Mouse (Mus musculus): ENCODE measurements around the gene Lingo2. TPM values are rescaled to one million over a fixed set of nuclear protein-coding genes. Genes with fewer than 3 reads are reported as not detected.

Lingo2 gene
- polyA plus RNA-seq, 1 experiment from 2014 or later, result not detected

DNA sequence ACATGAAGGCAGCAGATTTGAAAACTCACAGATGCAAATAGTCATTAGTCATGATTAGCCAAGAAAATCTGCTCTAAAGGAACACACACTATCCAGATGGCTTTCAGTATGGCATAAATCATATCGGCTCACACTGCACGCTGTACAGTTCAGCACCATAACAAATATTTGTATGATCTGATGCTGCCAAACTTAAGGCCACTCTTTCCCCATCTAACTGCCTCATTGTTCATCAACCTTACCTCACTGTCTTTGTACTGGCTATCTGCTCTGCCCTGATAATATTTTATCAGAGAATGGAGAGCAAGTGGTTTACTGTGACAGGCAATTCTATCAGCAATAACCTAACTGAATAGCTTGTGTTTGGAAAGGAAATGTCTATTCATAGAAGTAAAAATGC, 254.7 kb downstream of the Lingo2 start:
- WGBS (ENCODE audit: missing documents), result 88% methylated on average over 2 of the region's 2 CpGs
- no peaks in the 10 kb centered on the region for H3K36me3 ChIP-seq (ENCODE audit: inconsistent target)
- no peak overlapping the region for H3K27ac ChIP-seq
- H3K4me3 ChIP-seq (ENCODE audit: inconsistent target), result no peak overlapping the region
- no peaks in the 10 kb centered on the region for H3K79me2 ChIP-seq (ENCODE audit: inconsistent target)

DNA sequence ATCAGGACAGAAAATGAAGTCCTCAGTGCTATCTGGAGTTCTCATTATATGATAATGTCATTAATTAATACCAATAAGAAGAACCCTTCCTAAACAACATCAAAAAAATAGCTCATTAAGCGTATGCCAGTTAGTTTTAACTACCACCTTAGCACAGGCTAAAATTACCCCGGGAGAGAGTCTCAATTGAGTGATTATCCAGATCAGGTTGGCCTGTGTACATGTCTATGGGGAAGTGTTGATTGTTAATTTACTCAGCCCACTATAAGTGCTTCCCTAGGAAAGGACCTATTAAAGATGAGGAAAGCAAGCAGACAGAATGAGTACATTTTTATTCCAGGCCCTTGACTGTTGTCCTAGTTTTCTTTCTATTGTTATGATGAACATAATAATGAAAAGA, 291.6 kb downstream of the Lingo2 start:
- no peaks in the 10 kb centered on the region for H3K79me2 ChIP-seq (ENCODE audit: inconsistent target)
- no peak overlapping the region for H3K27ac ChIP-seq
- no peak overlapping the region for H3K4me3 ChIP-seq (ENCODE audit: inconsistent target)
- no peaks in the 10 kb centered on the region for H3K36me3 ChIP-seq (ENCODE audit: inconsistent target)
- WGBS (ENCODE audit: missing documents), result 83% methylated on average over 2 of the region's 2 CpGs

DNA sequence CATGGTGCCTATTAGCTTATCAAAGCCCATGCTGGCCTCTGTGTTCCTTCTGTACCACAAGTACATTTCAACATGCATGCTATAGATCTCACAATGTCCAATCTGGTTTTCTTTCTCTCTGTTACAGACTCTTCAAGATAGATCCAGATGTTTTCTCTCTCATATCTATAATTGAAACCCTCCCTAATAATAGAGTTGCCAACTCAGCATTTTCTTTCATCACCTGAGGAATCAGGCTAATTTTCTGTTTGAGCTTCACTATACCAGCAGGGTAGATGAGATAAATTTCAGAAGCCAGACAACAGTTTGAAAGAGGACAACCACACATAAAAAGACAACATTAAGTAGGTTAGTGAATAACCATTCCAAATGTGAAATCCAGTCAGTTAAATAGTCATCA, 303.8 kb downstream of the Lingo2 start:
- no peaks in the 10 kb centered on the region for H3K36me3 ChIP-seq (ENCODE audit: inconsistent target)
- no peaks in the 10 kb centered on the region for H3K79me2 ChIP-seq (ENCODE audit: inconsistent target)
- H3K27ac ChIP-seq, result no peak overlapping the region

DNA sequence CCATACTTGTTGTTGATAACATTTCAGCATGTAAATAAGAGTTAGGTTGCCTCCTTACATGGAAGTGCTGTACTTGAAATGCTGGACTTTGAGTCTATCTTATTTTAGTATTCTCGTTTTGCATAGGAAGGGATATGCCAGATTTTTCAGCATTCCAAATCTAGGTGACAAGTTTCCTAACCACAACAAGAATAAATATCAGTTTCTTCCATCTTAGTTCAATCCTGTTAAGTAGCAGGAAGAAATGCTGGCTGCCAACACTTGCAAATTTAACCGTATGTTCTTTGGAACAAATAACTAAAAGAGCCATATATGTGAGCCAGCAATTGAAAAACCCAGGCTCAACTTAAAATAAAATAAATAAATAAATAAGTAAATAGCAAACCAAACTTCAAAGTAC, 315.9 kb downstream of the Lingo2 start:
- Histone ChIP-seq H3K27ac (no peak overlapping the region), H3K4me3 (ENCODE audit: inconsistent target) (no peak overlapping the region), H3K79me2 (ENCODE audit: inconsistent target) (no peaks in the 10 kb centered on the region), H3K36me3 (ENCODE audit: inconsistent target) (no peaks in the 10 kb centered on the region)
- 87% methylated on average over 2 of the region's 2 CpGs for WGBS (ENCODE audit: missing documents)

More for the DNA sequence above, 303.8 kb downstream of the Lingo2 start:
- H3K4me3 ChIP-seq (ENCODE audit: inconsistent target), result no peak overlapping the region

DNA sequence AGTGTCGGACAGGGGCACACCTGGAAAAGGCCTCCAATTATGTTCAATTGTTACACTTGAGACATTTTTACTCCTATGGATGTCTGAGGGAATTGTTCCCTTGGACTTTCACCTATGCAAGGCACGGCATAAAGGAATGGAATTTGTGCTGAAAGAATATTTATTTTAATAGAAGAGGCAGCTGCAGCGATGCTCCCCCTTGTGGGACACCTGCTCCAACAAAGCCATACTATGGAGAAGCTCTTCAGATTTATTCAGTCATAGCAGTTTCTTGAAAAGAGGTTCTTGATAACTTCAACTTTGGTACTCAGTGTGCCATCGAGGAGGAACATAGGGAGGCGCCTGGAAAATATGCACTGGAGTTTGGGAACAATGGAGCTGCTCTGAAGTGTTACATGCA, 374.7 kb downstream of the Lingo2 start:
- Histone ChIP-seq H3K36me3 (ENCODE audit: inconsistent target) (no peaks in the 10 kb centered on the region), H3K79me2 (ENCODE audit: inconsistent target) (no peaks in the 10 kb centered on the region), H3K4me3 (ENCODE audit: inconsistent target) (no peak overlapping the region), H3K27ac (no peak overlapping the region)
- WGBS (ENCODE audit: missing documents), result 76% methylated on average over 5 of the region's 5 CpGs

DNA sequence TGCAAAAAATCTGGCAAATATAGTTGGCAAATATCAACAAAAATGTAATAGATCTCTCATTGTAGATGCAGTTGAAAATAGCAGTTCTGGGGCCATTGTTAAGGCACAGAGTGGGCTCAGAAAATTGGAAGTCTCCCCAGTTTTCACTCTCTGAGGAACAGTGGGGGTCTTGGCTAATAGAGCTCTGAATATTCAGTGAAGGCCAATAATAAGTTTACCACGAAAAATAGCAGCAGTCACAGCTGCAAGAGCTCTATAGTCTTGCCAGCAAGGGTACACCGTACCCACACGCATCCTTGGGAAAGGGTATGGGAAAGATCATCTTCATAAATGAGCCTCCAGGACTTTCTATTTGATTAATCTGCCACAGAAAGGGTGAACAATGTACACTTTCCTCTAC, 375.3 kb downstream of the Lingo2 start:
- Histone ChIP-seq H3K27ac (no peak overlapping the region), H3K79me2 (ENCODE audit: inconsistent target) (no peaks in the 10 kb centered on the region), H3K36me3 (ENCODE audit: inconsistent target) (no peaks in the 10 kb centered on the region), H3K4me3 (ENCODE audit: inconsistent target) (no peak overlapping the region)
- WGBS (ENCODE audit: missing documents), result 84% methylated on average over 3 of the region's 3 CpGs

DNA sequence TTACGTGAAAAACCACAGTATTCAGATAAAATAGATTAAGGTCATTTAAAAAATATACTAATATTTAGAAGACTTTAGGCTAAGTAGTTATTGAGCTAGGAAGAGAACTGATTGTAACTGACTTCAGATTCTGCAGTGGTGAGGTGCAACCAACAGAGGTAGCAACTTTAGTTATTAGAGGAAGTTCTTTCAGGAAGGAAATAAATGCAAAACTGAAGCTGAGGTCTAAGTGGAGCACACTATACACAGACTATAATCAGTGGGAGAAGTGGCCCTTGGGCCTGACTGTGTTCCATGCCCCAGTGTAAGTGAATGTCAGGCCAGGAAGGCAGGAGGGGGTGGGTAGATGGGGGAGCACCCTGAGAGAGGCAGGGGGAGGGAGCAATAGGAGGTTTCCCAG, 385.0 kb downstream of the Lingo2 start:
- no peaks in the 10 kb centered on the region for H3K79me2 ChIP-seq (ENCODE audit: inconsistent target)
- no peaks in the 10 kb centered on the region for H3K36me3 ChIP-seq (ENCODE audit: inconsistent target)
- WGBS (ENCODE audit: missing documents), result 7% methylated on average over 1 of the region's 1 CpGs
- no peak overlapping the region for H3K27ac ChIP-seq
- H3K4me3 ChIP-seq (ENCODE audit: inconsistent target), result no peak overlapping the region

DNA sequence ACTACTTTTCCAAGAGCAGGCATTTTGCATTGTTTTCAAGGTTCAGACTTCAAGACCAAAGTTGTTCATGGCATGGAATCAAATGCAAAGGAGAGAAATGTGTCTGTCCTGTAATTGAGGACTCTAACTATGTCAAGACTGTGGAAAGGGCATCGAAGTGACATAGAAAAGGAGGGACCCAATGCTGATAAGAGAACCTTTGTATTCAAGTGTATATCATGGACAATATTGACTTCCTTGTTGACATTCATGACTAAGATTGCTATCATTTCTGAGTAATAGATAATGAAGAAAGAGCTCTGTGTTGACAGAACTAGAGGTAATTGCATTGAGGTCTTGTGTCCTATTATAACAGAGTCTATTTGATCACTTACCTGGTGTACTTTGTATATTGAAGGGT, 390.6 kb downstream of the Lingo2 start:
- Histone ChIP-seq H3K79me2 (ENCODE audit: inconsistent target) (no peaks in the 10 kb centered on the region), H3K36me3 (ENCODE audit: inconsistent target) (no peaks in the 10 kb centered on the region), H3K27ac (no peak overlapping the region), H3K4me3 (ENCODE audit: inconsistent target) (no peak overlapping the region)
- WGBS (ENCODE audit: missing documents), result 60% methylated on average over 1 of the region's 1 CpGs

DNA sequence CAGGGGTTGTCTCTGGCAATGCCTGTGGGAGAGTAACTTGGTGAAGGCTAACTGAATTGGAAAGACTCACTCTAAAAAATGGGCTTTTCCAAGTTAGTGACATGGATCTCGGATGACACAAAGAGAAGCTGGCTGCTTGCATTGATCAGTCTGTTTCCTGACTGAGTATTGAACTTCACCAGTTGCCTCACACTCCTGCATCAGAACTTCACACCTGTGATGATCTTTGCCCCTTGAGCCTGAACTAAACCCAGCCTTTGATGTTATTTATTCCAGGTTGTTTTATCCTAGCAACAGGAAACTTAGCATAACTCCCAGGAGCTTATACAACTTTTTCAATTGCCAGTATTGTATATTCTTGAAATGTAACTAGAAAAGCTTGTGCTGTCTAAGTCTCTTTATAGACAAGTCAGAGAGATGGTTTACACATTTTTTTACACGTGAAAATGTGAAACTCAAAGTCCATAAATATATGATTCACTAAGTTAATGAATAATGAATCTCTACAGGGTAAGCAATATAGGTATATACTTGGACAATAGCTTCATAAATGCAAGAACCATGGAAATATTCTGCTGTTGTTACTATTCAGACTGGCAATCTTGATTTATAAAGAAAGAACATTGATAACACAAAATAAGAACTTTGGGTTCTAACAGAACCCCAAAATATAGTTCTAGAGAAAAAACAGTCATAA, 410.7 kb downstream of the Lingo2 start:
- H3K36me3 ChIP-seq (ENCODE audit: inconsistent target), result no peaks in the 10 kb centered on the region
- WGBS (ENCODE audit: missing documents), result 71% methylated on average over 2 of the region's 2 CpGs

DNA sequence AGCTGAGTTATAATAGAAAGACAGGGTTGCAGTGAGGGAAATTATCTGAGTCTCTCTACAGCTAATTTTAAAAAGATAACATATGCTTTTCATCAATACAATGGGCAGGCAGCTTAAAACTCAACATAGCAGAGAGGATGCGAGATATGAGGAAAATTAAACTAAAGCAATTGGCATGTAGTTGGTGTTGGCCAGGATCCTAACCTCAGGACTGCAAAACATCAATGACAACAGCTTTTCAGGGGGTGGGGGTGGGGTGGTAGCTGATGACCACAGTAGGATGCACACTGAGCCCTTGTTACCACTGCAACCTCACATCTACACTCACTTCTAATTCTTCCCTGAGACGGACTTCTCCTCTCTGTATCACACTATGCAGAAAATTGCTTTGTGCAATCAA, 417.7 kb downstream of the Lingo2 start:
- Histone ChIP-seq H3K27ac (no peak overlapping the region), H3K4me3 (ENCODE audit: inconsistent target) (no peak overlapping the region), H3K36me3 (ENCODE audit: inconsistent target) (no peaks in the 10 kb centered on the region), H3K79me2 (ENCODE audit: inconsistent target) (no peaks in the 10 kb centered on the region)
- 89% methylated on average over 2 of the region's 2 CpGs for WGBS (ENCODE audit: missing documents)

More for the DNA sequence above, 410.7 kb downstream of the Lingo2 start:
- H3K27ac ChIP-seq, result no peak overlapping the region
- no peak overlapping the region for H3K4me3 ChIP-seq (ENCODE audit: inconsistent target)
- H3K79me2 ChIP-seq (ENCODE audit: inconsistent target), result no peaks in the 10 kb centered on the region

DNA sequence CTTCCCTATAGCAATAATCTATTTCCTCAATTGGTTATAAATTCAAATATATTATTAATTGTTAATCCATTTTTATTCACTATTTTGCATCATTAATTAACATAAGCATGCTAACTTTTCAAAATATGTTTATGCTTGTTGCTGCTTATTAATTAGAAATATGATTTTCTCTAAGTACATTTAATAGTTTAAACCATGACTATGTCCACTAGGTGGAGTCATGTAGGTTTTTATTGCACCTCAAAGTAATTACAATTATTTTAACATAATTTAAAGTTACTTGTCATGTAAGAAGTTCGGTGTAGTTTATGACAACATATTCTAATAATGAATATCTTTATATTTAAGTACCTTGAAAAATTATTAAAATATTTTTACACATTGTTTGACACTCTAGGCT, 461.3 kb downstream of the Lingo2 start:
- 45% methylated on average over 1 of the region's 1 CpGs for WGBS (ENCODE audit: missing documents)
- H3K27ac ChIP-seq, result no peak overlapping the region
- H3K36me3 ChIP-seq (ENCODE audit: inconsistent target), result no peaks in the 10 kb centered on the region
- no peaks in the 10 kb centered on the region for H3K79me2 ChIP-seq (ENCODE audit: inconsistent target)
- no peak overlapping the region for H3K4me3 ChIP-seq (ENCODE audit: inconsistent target)

DNA sequence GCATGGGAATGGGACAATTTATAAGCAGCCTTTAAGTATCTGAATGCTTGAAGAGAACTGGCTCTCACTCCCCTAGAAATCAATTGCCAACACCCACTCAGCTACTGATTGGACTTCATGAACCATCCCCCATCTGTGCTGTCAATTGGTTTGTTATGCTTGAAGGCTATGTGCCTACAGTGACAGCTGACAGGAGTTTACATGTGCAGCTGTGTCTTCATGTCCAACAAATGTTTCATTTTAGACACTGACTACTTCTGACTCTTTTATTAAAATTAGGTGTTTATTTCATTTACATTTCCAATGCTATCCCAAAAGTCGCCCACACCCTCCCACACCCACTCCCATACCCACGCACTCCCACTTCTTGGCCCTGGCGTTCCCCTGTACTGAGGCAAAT, 516.3 kb downstream of the Lingo2 start:
- no peaks in the 10 kb centered on the region for H3K79me2 ChIP-seq (ENCODE audit: inconsistent target)
- WGBS (ENCODE audit: missing documents), result 92% methylated on average over 3 of the region's 3 CpGs
- no peak overlapping the region for H3K27ac ChIP-seq

DNA sequence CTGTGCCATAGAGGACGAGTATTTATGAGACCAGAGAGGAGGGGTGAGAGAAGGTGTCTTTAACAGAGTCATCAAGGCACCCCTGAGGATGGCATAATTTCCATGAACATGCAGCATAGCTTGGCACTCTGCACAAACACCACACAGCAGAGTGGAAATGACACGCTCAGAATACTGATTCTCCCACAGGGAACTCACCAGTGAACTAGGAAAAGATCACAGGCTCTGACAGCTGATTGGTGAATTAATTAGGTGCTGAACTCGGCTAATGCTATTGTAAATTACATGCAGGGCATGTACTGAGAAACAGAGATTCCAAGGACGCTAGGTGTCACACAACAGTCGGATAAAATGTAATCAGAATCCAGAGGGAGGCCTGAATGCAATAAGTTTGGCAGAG, 525.4 kb downstream of the Lingo2 start:
- 76% methylated on average over 5 of the region's 5 CpGs for WGBS (ENCODE audit: missing documents)
- Histone ChIP-seq H3K27ac (no peak overlapping the region), H3K4me3 (ENCODE audit: inconsistent target) (no peak overlapping the region), H3K36me3 (ENCODE audit: inconsistent target) (no peaks in the 10 kb centered on the region), H3K79me2 (ENCODE audit: inconsistent target) (no peaks in the 10 kb centered on the region)

More for the DNA sequence above, 516.3 kb downstream of the Lingo2 start:
- no peak overlapping the region for H3K4me3 ChIP-seq (ENCODE audit: inconsistent target)
- H3K36me3 ChIP-seq (ENCODE audit: inconsistent target), result no peaks in the 10 kb centered on the region

DNA sequence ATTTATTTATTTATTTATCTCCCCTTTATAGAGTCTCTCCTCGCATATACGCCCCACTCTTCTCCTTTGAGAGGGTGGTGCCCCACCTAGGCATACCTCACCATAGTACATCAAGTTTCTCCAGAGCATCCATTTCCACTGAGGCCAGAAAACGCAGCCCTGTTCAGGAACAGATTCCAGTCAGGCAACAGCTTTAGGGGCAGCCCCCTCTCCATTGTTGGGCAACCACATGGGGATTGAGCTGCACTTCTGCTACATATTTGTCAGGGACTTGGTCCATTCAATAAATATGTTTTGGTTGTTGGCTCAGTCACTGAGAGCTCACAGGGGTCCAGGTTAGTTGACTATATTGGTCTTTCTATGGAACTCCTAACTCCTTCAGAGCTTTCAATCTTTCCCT, 544.2 kb downstream of the Lingo2 start:
- H3K4me3 ChIP-seq (ENCODE audit: inconsistent target), result no peak overlapping the region
- WGBS (ENCODE audit: missing documents), result 81% methylated on average over 3 of the region's 3 CpGs
- no peaks in the 10 kb centered on the region for H3K36me3 ChIP-seq (ENCODE audit: inconsistent target)
- no peak overlapping the region for H3K27ac ChIP-seq
- H3K79me2 ChIP-seq (ENCODE audit: inconsistent target), result no peaks in the 10 kb centered on the region

DNA sequence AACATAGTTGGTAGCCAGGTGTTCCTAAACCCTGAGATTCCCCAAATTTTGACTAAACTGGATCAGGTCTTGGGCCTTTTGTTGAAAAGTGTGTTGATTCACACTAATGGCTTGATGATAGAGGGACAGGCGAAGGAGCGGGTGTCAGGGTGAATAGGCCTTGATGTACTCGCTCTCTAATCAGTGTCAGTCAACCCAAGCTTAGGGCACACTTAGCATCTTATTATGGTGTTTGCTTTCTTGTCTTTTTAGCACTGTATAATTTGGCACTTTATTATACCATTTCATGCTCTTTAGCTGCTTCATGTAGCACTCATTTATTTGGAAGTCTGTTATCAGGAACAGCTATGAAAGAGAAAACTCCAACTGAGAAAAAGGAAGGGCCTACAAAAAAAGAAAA, 582.6 kb downstream of the Lingo2 start:
- H3K27ac ChIP-seq, result no peak overlapping the region
- no peaks in the 10 kb centered on the region for H3K36me3 ChIP-seq (ENCODE audit: inconsistent target)
- 93% methylated on average over 3 of the region's 3 CpGs for WGBS (ENCODE audit: missing documents)
- no peaks in the 10 kb centered on the region for H3K79me2 ChIP-seq (ENCODE audit: inconsistent target)
- H3K4me3 ChIP-seq (ENCODE audit: inconsistent target), result no peak overlapping the region

DNA sequence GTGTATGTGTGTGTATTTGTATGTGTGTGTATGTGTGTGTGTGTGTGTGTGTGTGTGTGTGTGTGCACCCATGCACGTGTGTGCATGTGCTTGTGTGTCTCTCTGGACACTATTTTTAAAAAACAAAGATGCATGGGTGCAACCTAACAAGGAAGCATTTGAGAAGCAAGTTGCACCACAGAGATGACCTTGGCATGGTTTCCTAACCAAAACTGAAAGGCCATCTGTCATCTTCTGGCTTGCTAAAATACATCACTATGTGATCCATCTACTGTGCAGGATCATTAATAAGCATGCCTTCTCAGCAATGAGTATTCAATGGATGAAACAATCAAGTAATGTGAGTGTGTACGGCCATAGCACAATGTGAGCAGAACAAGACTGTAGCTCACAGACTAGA, 597.1 kb downstream of the Lingo2 start:
- H3K79me2 ChIP-seq (ENCODE audit: inconsistent target), result no peaks in the 10 kb centered on the region
- 75% methylated on average over 1 of the region's 2 CpGs for WGBS (ENCODE audit: missing documents)
- no peak overlapping the region for H3K4me3 ChIP-seq (ENCODE audit: inconsistent target)
- no peak overlapping the region for H3K27ac ChIP-seq
- H3K36me3 ChIP-seq (ENCODE audit: inconsistent target), result no peaks in the 10 kb centered on the region

Measured in macrophage (primary cell).